Mouse (Mus musculus) embryonic facial prominence, embryonic 15.5 days (tissue): ENCODE data around the gene Arhgap5. TPM values are rescaled to one million over a fixed set of nuclear protein-coding genes. Genes with fewer than 3 reads are reported as not detected.
A peak's percentile ranks its signal among the peaks of the same experiment; 100 is the strongest.

Source experiments
- ATAC-seq: fragments of 200-750 bp; cut with Nextera tagmentation; 2 replicates; pipeline ENCODE4 v1.8.0; 2017; ENCODE audit warnings: low read depth, moderate TSS enrichment; ENCODE audit not compliant: insufficient number of reproducible peaks, low FRiP score, low TSS enrichment
- H3K27ac ChIP-seq: fragments of 300-500 bp; sonication (generic); replicated peaks from 2 replicates; pipeline ENCODE4 v1.5.1; 2015; ENCODE audit warnings: mild to moderate bottlenecking, inconsistent platforms
- H3K27me3 ChIP-seq: fragments of 300-500 bp; sonication (generic); 2 replicates; pipeline ENCODE4 v1.6.1; 2015; ENCODE audit warnings: inconsistent platforms
- H3K36me3 ChIP-seq: fragments of 300-500 bp; sonication (generic); 2 replicates; pipeline ENCODE4 v1.6.1; 2015; ENCODE audit warnings: mild to moderate bottlenecking, inconsistent platforms
- H3K4me1 ChIP-seq: fragments of 300-500 bp; sonication (generic); 2 replicates; pipeline ENCODE4 v1.6.1; 2015; ENCODE audit warnings: inconsistent platforms
- H3K4me2 ChIP-seq: fragments of 300-500 bp; sonication (generic); replicated peaks from 2 replicates; pipeline ENCODE4 v1.6.1; 2015; ENCODE audit warnings: mild to moderate bottlenecking, inconsistent platforms
- H3K4me3 ChIP-seq: fragments of 300-500 bp; sonication (generic); replicated peaks from 2 replicates; pipeline ENCODE4 v1.5.1; 2015; ENCODE audit warnings: mild to moderate bottlenecking, inconsistent platforms
- H3K9ac ChIP-seq: fragments of 300-500 bp; sonication (generic); 2 replicates; pipeline ENCODE4 v1.6.1; 2015; ENCODE audit warnings: inconsistent platforms
- H3K9me3 ChIP-seq: fragments of 300-500 bp; sonication (generic); replicated peaks from 2 replicates; pipeline ENCODE4 v1.6.1; 2016; ENCODE audit warnings: inconsistent platforms
- WGBS: fragments of 180-500 bp; shearing (Covaris S2); methylation state at CpG from one replicate; pipeline ENCODE4 v1.1.7; 2015; 5-methylcytosine and 5-hydroxymethylcytosine counted together
- polyA plus RNA-seq: library from polyadenylated mRNA; unstranded; fragments of >200 nt; fragmentation: Nextera tagmentation; extraction: Ambion mirVana; gene quantifications from 2 replicates; pipeline ENCODE4 v1.2.1, GENCODE M21; 2015

Arhgap5 gene
- 41.6 and 46.8 TPM in 2 replicates for polyA plus RNA-seq

GRCm38 (mm10) chr12:52503456-52504320 lies at the start of gene Arhgap5:
TSS of gene Arhgap5 (plus strand) at chr12:52503972.
- no peaks in the 10 kb centered on the region for H3K9me3 ChIP-seq
- peak within 1 kb of the TSS; percentile 92 for H3K9ac ChIP-seq
- under 1% methylated on average over 74 of the region's 119 CpGs for WGBS
- peak within 1 kb of the TSS; percentile 58 for H3K4me2 ChIP-seq
- no peaks in the 10 kb centered on the region for H3K36me3 ChIP-seq
- no peaks in the 10 kb centered on the region for H3K4me1 ChIP-seq
- peak within 1 kb of the TSS; percentile 99 for H3K4me3 ChIP-seq
- ATAC-seq, result peak; percentile 98
- no peaks in the 10 kb centered on the region for H3K27me3 ChIP-seq
- peak within 1 kb of the TSS; percentile 100 for H3K27ac ChIP-seq

- H3K4me1 ChIP-seq, result no peaks in the 10 kb centered on the region
- no peak overlapping the region for H3K4me2 ChIP-seq
- H3K9ac ChIP-seq, result no peak overlapping the region
- no peak overlapping the region for H3K27ac ChIP-seq
- no peak for ATAC-seq
- no peaks in the 10 kb centered on the region for H3K9me3 ChIP-seq
- no peaks in the 10 kb centered on the region for H3K36me3 ChIP-seq
- no peak overlapping the region for H3K4me3 ChIP-seq
- no peaks in the 10 kb centered on the region for H3K27me3 ChIP-seq
Measured at GRCm38 (mm10) chr12:52464593-52464992, 39.2 kb upstream of the Arhgap5 start.

GRCm38 (mm10) chr12:52471621-52472020 lies 32.2 kb upstream of the Arhgap5 start:
- Histone ChIP-seq H3K9me3 (no peaks in the 10 kb centered on the region), H3K9ac (no peak overlapping the region), H3K27me3 (no peaks in the 10 kb centered on the region), H3K27ac (no peak overlapping the region), H3K4me3 (no peak overlapping the region), H3K36me3 (no peaks in the 10 kb centered on the region), H3K4me1 (no peaks in the 10 kb centered on the region), H3K4me2 (no peak overlapping the region)
- 78% methylated on average over 4 of the region's 4 CpGs for WGBS
- no peak for ATAC-seq

- no peak for ATAC-seq
- WGBS, result 50% methylated on average over 18 of the region's 18 CpGs
- Histone ChIP-seq H3K9me3 (no peaks in the 10 kb centered on the region), H3K9ac (no peak overlapping the region), H3K4me1 (no peaks in the 10 kb centered on the region), H3K4me3 (no peak overlapping the region), H3K4me2 (no peak overlapping the region), H3K27me3 (no peaks in the 10 kb centered on the region), H3K27ac (no peak overlapping the region), H3K36me3 (no peaks in the 10 kb centered on the region)
Measured at GRCm38 (mm10) chr12:52473988-52474968, 29.5 kb upstream of the Arhgap5 start.

- no peak overlapping the region for H3K4me3 ChIP-seq
- 47% methylated on average over 6 of the region's 6 CpGs for WGBS
- no peak overlapping the region for H3K9ac ChIP-seq
- H3K9me3 ChIP-seq, result no peaks in the 10 kb centered on the region
- no peak overlapping the region for H3K4me2 ChIP-seq
- no peaks in the 10 kb centered on the region for H3K36me3 ChIP-seq
- no peaks in the 10 kb centered on the region for H3K4me1 ChIP-seq
- no peak for ATAC-seq
- no peaks in the 10 kb centered on the region for H3K27me3 ChIP-seq
- no peak overlapping the region for H3K27ac ChIP-seq
Measured at GRCm38 (mm10) chr12:52476036-52476435, 27.7 kb upstream of the Arhgap5 start.

- Histone ChIP-seq H3K27me3 (no peaks in the 10 kb centered on the region), H3K9ac (no peak overlapping the region), H3K4me3 (no peak overlapping the region), H3K4me2 (no peak overlapping the region), H3K4me1 (no peaks in the 10 kb centered on the region), H3K36me3 (no peaks in the 10 kb centered on the region), H3K9me3 (no peaks in the 10 kb centered on the region), H3K27ac (no peak overlapping the region)
- ATAC-seq, result no peak
- WGBS, result 79% methylated on average over 8 of the region's 8 CpGs
Measured at GRCm38 (mm10) chr12:52478611-52479010, 25.2 kb upstream of the Arhgap5 start.

- ATAC-seq, result no peak
- WGBS, result 65% methylated on average over 6 of the region's 6 CpGs
- Histone ChIP-seq H3K4me2 (no peak overlapping the region), H3K4me3 (no peak overlapping the region), H3K27ac (no peak overlapping the region), H3K36me3 (no peaks in the 10 kb centered on the region), H3K27me3 (no peaks in the 10 kb centered on the region), H3K9me3 (no peaks in the 10 kb centered on the region), H3K4me1 (no peaks in the 10 kb centered on the region), H3K9ac (no peak overlapping the region)
Measured at GRCm38 (mm10) chr12:52479323-52479722, 24.4 kb upstream of the Arhgap5 start.

- WGBS, result 52% methylated on average over 9 of the region's 9 CpGs
- Histone ChIP-seq H3K4me1 (no peaks in the 10 kb centered on the region), H3K27me3 (no peaks in the 10 kb centered on the region), H3K27ac (no peak overlapping the region), H3K4me3 (no peak overlapping the region), H3K36me3 (no peaks in the 10 kb centered on the region), H3K4me2 (0 out of 2 replicates have a peak overlapping the region, but pooled peaks have one; percentile 3), H3K9ac (no peak overlapping the region), H3K9me3 (no peaks in the 10 kb centered on the region)
- no peak for ATAC-seq
Measured at GRCm38 (mm10) chr12:52480851-52481250, 22.9 kb upstream of the Arhgap5 start.

GRCm38 (mm10) chr12:52481969-52482550 lies 21.7 kb upstream of the Arhgap5 start:
- no peak overlapping the region for H3K27ac ChIP-seq
- no peak overlapping the region for H3K9ac ChIP-seq
- 82% methylated on average over 5 of the region's 5 CpGs for WGBS
- H3K27me3 ChIP-seq, result no peaks in the 10 kb centered on the region
- H3K4me3 ChIP-seq, result no peak overlapping the region
- no peaks in the 10 kb centered on the region for H3K36me3 ChIP-seq
- no peaks in the 10 kb centered on the region for H3K4me1 ChIP-seq
- H3K9me3 ChIP-seq, result no peaks in the 10 kb centered on the region
- ATAC-seq, result no peak
- no peak overlapping the region for H3K4me2 ChIP-seq

- no peaks in the 10 kb centered on the region for H3K9me3 ChIP-seq
- WGBS, result 96% methylated on average over 9 of the region's 9 CpGs
- no peak for ATAC-seq
- no peak overlapping the region for H3K9ac ChIP-seq
- no peaks in the 10 kb centered on the region for H3K36me3 ChIP-seq
- no peak overlapping the region for H3K4me3 ChIP-seq
- H3K27ac ChIP-seq, result no peak overlapping the region
- no peaks in the 10 kb centered on the region for H3K4me1 ChIP-seq
- no peaks in the 10 kb centered on the region for H3K27me3 ChIP-seq
- H3K4me2 ChIP-seq, result no peak overlapping the region
Measured at GRCm38 (mm10) chr12:52483219-52483618, 20.6 kb upstream of the Arhgap5 start.
